Mouse (Mus musculus): ENCODE results near the gene Lap3.

- TF ChIP-seq POLR2A (IDR thresholded peaks at IDR 0.05; ENCODE audit: borderline replicate concordance, insufficient read depth, low read length) (no peak), CTCF (IDR thresholded peaks at IDR 0.05; ENCODE audit: borderline replicate concordance, insufficient read depth, low read depth, low read length) (no peak)
Measured at GRCm38 (mm10) chr5:45496479-45496878, 3.3 kb downstream of the Lap3 start.

Measured in cerebellum, adult 2 months (tissue).